Mouse (Mus musculus): Measurements from ENCODE around the gene Msx1.

- TF ChIP-seq POLR2A (IDR thresholded peaks at IDR 0.05; ENCODE audit: insufficient read depth, low read depth, low read length): no peak
- TF ChIP-seq CTCF (IDR thresholded peaks at IDR 0.05; ENCODE audit: insufficient read depth, low read depth, low read length): no peak
Measured at GRCm38 (mm10) chr5:37835590-37836266, 11.3 kb upstream of the Msx1 start.
